Mouse (Mus musculus) regulatory T cell (primary cell): ENCODE data around the gene Nup205.
"Not testable (repeated sequence)": the region's sequence is repeated elsewhere in the genome, so short reads cannot be mapped to it uniquely, and the experiment has no call there.

Experiments
- in situ Hi-C: fragments of 300-600 bp; cut with MboI, MseI; formaldehyde crosslinking; loops from one replicate; pipeline ENCODE4 v1.15.1; 2025; ENCODE audit warnings: high pct_unique_total_duplicates

Nup205 gene

GRCm38 (mm10) chr6:35176979-35177649, at the start of gene Nup205:
Nup205 (plus strand) TSS chr6:35177421.
- in situ Hi-C loops, result no loop called here

GRCm38 (mm10) chr6:35132806-35133205, 44.4 kb upstream of the Nup205 start:
- in situ Hi-C loops, result loop anchor here (25.0 kb wide), 1 partner anchor 404 kb away; the partner anchor contains the start of gene Mtpn

- in situ Hi-C loops, result loop anchor here (25.0 kb wide), 1 partner anchor 404 kb away; the partner anchor contains the start of gene Mtpn
Observed at GRCm38 (mm10) chr6:35133246-35133578, 44.0 kb upstream of the Nup205 start.

DNA sequence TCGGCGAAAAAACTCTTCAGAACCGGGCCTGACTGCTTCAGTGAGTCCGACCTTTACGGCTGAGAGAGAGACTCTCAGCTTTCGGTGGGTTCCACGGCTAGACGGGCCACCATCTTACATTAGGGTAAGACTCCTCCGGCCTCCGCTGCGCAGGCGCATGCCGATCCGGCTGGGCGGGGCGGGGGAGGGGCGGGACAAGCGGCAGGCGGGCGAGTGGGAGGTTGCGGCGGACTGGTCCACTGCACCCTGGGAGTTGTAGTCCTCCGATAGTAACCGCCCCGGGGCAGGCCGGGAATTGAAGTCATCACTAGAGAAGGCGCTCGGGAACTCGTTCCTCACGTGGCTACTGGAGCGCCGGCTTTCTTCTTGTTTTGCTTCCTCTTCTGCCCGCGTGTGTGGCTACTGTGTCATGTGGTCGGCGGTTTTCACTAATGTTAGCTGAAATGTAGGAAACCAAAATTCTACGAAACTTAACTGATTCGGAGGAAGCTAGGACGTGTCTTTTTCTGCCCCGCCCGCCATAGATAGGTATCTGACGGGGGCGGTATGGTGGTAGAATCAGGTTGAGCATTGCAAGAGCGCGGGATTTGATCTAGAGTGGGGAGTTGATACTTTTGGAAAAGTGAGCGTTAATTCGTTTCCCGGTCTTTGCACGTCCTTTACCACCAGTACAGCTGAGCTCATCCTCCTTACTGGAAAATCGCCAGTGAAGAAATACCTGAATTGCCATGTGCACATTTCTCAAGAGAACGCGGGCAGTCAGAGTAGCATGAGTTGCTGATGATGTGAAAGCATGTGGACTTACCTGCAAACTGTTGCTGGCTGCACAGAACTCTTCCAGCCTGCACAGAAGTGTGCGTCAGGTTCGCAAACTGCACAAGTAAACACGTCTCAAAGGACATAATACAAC, 43.4 kb upstream of the Nup205 start, which contains the start of gene Cnot4:
Gene Cnot4, minus strand, starts transcription at position 146 of the 910 bp plus-strand sequence.
- in situ Hi-C loops, result loop anchor here (25.0 kb wide), 1 partner anchor 403 kb away; the partner anchor contains the start of gene Mtpn

GRCm38 (mm10) chr6:35134844-35135243, 42.4 kb upstream of the Nup205 start:
- in situ Hi-C loops, result loop anchor here (5.0 to 25.0 kb wide), 2 partner anchors 37 to 402 kb away; partner anchors contain the start of gene Mtpn

DNA sequence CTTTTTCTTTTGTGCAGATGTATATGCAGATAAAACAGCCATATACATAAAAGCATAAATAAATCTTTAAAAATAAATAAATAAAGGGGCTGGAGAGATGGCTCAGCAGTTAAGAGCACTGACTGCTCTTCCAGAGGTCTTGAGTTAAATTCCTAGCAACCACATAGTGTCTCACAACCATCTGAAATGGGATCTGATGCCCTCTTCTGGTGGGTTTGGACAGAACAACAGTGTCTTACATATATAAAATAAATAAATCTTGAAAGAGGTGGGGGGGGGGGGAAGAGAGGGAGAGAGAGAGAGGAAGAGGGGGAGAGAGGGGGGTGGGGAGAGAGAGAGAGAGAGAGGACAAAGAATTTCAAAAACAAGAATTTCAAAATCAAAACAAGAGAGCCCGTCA, 36.9 kb upstream of the Nup205 start:
- in situ Hi-C loops, result loop anchor here (25.0 kb wide), 1 partner anchor 397 kb away; the partner anchor contains the start of gene Mtpn

GRCm38 (mm10) chr6:35145569-35145968, 31.7 kb upstream of the Nup205 start:
- in situ Hi-C loops, result loop anchor here (25.0 kb wide), 1 partner anchor 392 kb away; the partner anchor contains the start of gene Mtpn

DNA sequence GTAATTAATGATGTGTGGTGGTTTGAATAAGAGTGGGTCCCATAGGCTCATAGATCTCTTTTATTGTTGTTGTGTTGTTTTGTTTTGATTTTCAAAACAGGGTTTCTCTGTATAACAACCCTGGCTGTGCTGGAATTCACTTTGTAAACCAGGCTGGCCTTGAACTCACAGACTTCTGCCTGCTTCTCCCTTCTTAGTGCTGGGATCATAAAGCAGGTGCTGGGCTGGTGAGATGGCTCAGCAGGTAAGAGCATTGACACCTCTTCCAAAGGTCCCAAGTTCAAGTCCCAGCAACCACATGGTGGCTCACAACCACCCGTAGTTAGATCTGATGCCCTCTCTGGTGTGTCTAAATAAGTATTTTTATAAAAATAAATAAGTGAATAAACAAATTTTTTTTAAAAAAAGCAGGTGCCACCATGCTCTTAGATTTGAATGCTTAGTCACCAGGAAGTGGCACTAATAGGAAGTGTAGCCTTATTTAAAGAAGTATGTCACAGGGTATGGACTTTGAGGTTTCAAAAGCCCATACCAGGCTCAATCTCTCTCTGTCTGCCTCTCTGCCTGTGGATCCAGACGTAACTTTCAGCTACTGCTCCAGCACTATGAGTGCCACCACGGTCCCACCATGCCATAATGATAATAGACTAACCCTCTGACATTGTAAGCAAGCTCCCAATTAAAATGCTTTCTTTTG, 29.3 kb upstream of the Nup205 start:
- in situ Hi-C loops, result loop anchor here (25.0 kb wide), 1 partner anchor 389 kb away; the partner anchor contains the start of gene Mtpn

GRCm38 (mm10) chr6:35154540-35154939, 22.7 kb upstream of the Nup205 start:
- in situ Hi-C loops, result loop anchor here (5.0 kb wide), 1 partner anchor 52 kb away; no protein-coding TSS in a partner anchor

GRCm38 (mm10) chr6:35169250-35169649, 8.0 kb upstream of the Nup205 start:
- in situ Hi-C loops, result no loop called here

DNA sequence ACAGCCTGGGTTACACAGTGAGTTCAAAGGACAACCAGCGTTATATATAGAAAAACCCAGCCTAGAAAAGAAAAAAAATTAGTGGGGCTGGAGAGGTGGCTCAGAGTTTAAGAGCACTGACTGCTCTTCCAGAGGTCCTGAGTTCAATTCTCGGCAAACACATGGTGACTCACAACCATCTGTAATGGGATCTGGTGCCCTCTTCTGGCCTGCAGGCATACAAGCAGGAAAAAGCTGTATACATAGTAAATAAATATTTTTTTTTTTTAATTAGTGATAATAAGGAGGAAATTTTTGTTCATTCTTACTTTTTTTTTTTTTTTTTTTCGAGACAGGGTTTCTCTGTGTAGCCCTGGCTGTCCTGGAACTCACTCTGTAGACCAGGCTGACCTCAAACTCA, 5.2 kb upstream of the Nup205 start:
- in situ Hi-C loops, result loop anchor here (5.0 kb wide), 1 partner anchor 35 kb away; no protein-coding TSS in a partner anchor

GRCm38 (mm10) chr6:35173181-35173580, 4.0 kb upstream of the Nup205 start:
- in situ Hi-C loops, result loop anchor here (5.0 kb wide), 1 partner anchor 36 kb away; no protein-coding TSS in a partner anchor

DNA sequence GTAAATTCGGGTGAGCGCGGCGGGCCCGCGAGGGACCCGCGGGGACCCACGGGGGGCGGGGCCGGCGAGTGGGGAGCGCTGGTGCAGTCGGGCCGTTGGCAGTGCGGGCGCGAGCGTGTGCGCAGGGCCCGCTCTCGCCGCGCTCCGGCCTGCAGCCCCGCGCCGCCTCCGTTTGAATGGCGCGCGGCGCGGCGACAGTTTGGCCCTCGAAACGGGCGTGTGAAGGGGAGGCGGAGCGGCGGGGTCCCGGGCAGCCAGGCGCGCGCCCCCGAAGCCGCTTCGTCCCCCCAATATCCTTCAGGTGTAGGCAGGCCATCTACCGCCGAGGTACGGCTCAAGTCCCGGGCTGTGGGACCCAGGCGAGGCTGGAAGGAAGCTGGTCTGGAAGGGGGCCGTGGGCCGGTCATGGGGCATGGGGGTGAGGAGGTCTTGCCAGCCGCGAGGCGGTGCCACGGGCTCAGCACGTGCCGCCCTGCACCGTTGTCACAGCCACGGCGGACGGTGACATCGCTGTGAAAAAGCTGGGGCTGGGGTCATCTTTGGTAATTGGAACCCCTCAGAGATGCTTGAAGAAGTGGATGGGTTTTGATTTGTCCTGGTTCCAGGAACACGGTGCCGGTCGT, 540 bp downstream of the Nup205 start:
- in situ Hi-C loops, result no loop called here

- in situ Hi-C loops, result not testable (repeated sequence)
Observed at GRCm38 (mm10) chr6:35179299-35179698, 2.1 kb downstream of the Nup205 start.

GRCm38 (mm10) chr6:35184781-35185180, 7.6 kb downstream of the Nup205 start:
- in situ Hi-C loops, result no loop called here

DNA sequence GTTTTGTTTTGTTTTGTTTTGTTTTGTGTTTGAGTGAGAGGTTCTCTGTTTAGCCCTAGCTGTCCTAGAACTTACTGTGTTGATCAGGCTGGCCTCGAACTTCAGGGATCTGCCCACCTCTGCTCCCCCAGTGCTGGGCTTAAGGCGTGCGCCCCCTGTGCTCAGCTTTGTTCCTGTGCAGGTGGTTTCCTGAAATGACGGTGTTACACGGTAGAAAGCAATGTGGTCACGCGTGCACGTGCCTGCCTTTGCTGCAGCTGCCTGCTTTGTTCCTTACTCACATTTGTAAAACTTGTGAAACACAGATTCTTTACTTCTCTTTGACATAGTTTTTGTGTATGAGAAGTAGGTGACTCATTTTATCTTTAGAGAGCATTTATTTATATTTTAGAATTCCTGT, 14.0 kb downstream of the Nup205 start:
- in situ Hi-C loops, result loop anchor here (5.0 kb wide), 1 partner anchor 51 kb away; no protein-coding TSS in a partner anchor

GRCm38 (mm10) chr6:35225696-35226095, 48.5 kb downstream of the Nup205 start:
- in situ Hi-C loops, result no loop called here

GRCm38 (mm10) chr6:35229415-35229814, 52.2 kb downstream of the Nup205 start:
- in situ Hi-C loops, result no loop called here

GRCm38 (mm10) chr6:35236108-35236785, 59.0 kb downstream of the Nup205 start:
- in situ Hi-C loops, result no loop called here

- in situ Hi-C loops, result loop anchor here (5.0 kb wide), 1 partner anchor 51 kb away; no protein-coding TSS in a partner anchor
Observed at GRCm38 (mm10) chr6:35243252-35243651, 66.0 kb downstream of the Nup205 start.
